Mouse (Mus musculus): ENCODE measurements around the gene Nol10.

GRCm38 (mm10) chr12:17380991-17381390, 32.7 kb downstream of the Nol10 start:
- no peak for TF ChIP-seq CTCF (IDR thresholded peaks at IDR 0.05; ENCODE audit: low read depth)
- no peak for TF ChIP-seq EP300 (IDR thresholded peaks at IDR 0.05; ENCODE audit: low read depth)

Data from liver, postnatal 0 days (tissue).